Mouse (Mus musculus): Measurements from ENCODE around the gene Cdr2.
"Not testable (repeated sequence)": the region's sequence is repeated elsewhere in the genome, so short reads cannot be mapped to it uniquely, and the experiment has no call there.

Gene Cdr2

DNA sequence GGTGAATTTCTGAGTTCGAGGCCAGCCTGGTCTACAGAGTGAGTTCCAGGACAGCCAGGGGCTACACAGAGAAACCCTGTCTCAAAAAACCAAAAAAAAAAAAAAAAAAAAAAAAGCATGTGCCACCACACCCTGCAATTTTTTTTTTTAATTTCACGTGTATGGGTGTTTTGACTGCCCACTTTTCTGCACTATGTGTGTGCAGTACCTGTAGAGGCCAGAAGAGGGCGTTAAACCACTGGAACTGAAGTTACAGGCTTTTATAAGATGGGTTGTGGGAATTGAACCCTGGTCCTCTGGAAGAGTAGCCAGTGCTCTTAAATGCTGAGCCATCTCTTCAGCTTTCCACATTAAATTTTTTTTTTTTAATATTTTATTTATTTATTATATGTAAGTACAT, 71.9 kb downstream of the Cdr2 start:
- DNase-seq (ENCODE audit: low spot score): not testable (repeated sequence)
